Mouse (Mus musculus): ENCODE measurements around the gene Gm4767. TPM values are rescaled to one million over a fixed set of nuclear protein-coding genes. Genes with fewer than 3 reads are reported as not detected.

Gm4767 gene
- 3.0 TPM for total RNA-seq (2023)

GRCm38 (mm10) chr10:81811899-81812298 is at the start of gene Gm4767:
Gene Gm4767 (plus strand): TSS chr10:81812186.

DNA sequence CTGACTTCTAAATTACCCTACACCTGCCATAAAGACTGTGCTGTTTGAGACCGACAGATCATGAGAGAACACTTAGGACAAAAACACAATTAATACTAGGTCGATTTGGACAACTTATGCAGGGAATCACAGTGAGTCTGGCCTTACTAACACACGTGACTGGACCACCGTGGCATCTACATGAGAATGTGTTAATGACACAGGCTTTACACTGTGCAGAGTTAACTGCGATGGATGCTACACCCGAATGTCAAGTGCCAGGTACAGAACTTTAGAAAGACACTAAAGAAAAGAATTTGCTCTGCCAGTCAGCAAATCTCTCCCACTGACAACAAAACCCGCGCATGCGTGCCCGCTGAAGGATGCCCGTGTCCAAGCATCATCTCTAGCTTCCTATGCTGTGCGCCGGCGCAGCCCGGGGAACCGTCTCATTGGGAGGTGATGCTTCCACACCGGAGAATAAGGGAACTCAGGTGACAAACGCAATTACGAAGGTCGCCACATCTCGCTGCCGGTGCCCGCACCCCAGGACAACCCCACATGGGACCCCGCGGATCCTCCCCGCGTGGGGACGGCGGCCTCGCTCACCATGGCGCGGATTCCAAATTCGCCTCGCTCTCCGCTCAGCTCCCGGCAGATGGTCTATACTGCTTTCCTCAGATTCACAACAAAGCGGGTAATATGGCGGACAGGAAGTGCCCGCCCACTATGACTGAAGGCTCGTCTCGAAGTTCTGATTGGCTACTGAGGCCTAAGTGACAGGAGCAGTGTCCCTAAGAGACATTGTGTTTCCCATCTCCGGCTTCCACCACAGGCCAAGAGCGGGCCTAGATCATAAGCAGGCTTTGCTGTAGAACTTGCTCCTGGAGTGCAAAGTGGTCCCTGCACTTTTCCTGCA is 41.2 kb upstream of the Gm4767 start, which contains the start of gene Gm3055:
Gm3055 (minus strand) TSS at position 656 of the 898 bp plus-strand sequence.

DNA sequence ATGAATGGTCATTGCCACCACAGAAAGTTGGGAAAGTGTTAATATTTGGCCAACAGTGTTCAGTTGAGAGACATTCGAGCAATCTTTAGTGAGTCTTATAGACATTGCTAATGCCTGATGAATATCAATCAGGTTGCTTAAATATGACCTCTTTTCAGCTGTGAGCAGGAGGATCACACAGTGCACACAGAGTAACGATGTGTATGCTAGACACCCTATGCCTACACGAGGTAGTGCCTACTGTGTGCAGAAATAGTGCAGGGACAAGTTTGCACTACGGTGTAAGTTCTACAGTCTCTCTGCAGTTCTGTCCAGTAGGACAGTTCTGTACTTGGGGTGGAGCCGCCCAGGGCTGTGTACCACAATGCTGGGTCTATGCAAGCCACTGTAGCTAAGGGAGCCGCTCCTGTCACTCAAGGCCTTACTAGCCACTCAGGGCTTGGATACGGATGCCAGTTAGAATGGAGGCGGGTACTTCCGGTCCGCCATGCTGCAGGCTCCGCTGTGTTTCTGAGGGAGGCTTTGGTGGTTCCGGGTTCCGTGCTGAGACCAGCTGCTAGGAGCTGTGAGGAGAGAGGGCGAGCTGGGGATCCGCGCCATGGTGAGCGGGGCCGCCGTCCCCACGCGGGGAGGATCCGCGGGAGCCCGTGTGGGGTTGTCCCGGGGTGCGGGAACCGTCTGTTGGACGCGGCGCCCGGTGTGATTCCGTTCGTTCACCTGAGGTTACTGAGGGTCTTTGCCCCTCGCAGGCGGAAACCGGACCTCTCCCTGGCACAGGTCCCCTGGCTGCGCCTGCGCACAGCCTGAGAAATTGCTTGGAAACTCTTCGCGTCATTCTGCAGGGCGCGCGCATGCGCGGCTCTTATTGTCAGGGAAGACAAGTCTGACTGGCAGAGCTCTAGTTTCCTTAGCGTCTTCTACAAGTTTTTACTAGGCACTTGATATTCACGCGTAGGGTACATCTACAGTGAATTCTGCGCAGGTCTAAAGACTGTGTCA is 51.7 kb downstream of the Gm4767 start, which contains the start of gene Gm32687:
Gm32687 (plus strand) TSS at position 526 of the 999 bp plus-strand sequence.

Other genes starting within 250 kb of the Gm4767 start
- 6.3 TPM for gene Tle2, start 237.6 kb upstream of the Gm4767 start, total RNA-seq (2023)
- gene Tle6, start 211.1 kb upstream of the Gm4767 start, total RNA-seq (2023): not detected
- gene BC025920, start 205.9 kb upstream of the Gm4767 start, total RNA-seq (2023): 3.2 TPM
- 23.7 TPM for gene Sirt6, start 184.4 kb upstream of the Gm4767 start, total RNA-seq (2023)
- 5.9 TPM for gene Ankrd24, start 183.6 kb upstream of the Gm4767 start, total RNA-seq (2023)
- gene Gm10778, start 163.1 kb upstream of the Gm4767 start, total RNA-seq (2023): 2.1 TPM
- gene Zfp433, start 107.4 kb upstream of the Gm4767 start, total RNA-seq (2023): 7.8 TPM
- gene Gm3055, start 41.0 kb upstream of the Gm4767 start, total RNA-seq (2023): 4.9 TPM
- 3.8 TPM for gene Gm32687, start 51.7 kb downstream of the Gm4767 start, total RNA-seq (2023)
- 0.38 TPM for gene Zfp781, start 118.3 kb downstream of the Gm4767 start, total RNA-seq (2023)
- 5.8 TPM for gene Zfp873, start 235.9 kb downstream of the Gm4767 start, total RNA-seq (2023)